ENCODE assay signal across 8 mouse cellular contexts in the genomic region with DNA sequence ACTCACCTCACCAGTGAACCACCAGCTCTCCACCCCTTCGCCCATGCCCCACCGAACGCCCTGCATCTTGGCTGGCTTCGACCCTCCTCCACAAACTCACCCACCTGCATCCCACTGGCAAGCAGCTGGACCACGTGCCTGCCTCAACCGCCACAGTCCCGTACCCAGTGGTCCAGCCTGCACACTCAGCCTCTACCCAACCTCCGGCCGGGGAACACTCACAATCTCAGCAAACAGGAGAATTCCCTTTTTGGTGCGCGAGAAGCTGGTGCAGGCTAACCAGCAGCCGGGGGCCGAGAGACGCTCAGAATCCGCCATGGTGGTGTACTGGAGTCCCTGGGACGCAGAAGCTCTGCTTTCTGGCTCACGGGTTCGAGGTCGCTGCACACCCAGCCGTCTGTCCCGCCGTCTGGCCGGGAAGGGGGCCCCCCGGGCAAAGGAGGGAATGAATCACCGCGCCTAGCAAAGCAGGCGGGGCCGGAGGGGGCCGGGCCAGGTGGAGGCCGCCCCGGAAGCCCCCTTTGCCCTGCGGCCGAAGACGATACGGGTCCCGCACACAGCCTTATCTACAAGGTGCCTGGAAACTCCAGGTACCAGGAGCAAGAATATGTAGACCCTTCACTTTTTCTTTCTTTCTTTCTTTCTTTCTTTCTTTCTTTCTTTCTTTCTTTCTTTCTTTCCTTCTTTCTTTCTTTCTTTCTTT. TPM values are rescaled to one million over a fixed set of nuclear protein-coding genes. Genes with fewer than 3 reads are reported as not detected.
DNase-seq lines count a peak whose midpoint lies in the region; ATAC-seq and TF ChIP-seq lines count a peak whose summit lies in the region.

A gene (minus strand): TSS at position 470 of the 703 bp plus-strand sequence.

- no peaks in the 10 kb centered on the region for H3K36me3 ChIP-seq in liver, embryonic 16.5 days (ENCODE audit: control insufficient read depth, insufficient read depth)
- H3K36me3 ChIP-seq in neural tube, embryonic 13.5 days, result no peaks in the 10 kb centered on the region

- peak; percentile 41 for DNase-seq in ovary, adult 18-20 months (ENCODE audit: low spot score)
- no peak for DNase-seq in ovary, postnatal 14 days (ENCODE audit: low spot score)
- DNase-seq in brain, embryonic 14.5 days (ENCODE audit: low read depth), result peak; percentile 40
- peak; percentile 58 for DNase-seq in gastrocnemius, postnatal 25 days
- peak; percentile 66 for DNase-seq in induced T-regulatory cell, adult 2 months (ENCODE audit: low read depth)
- no peak for DNase-seq in cerebellum, adult 9-10 months

- TF ChIP-seq POLR2A in brain, embryonic 14.5 days (IDR thresholded peaks at IDR 0.05; ENCODE audit: borderline replicate concordance, extremely low read depth, insufficient read depth, insufficient read length, poor library complexity, severe bottlenecking), result no peak

- H3K4me3 ChIP-seq in liver, embryonic 16.5 days (ENCODE audit: low read depth, low read length), result peak within 1 kb of the TSS; percentile 62
- peak within 1 kb of the TSS; percentile 37 for H3K4me3 ChIP-seq in neural tube, embryonic 13.5 days

- H3K27me3 ChIP-seq in liver, embryonic 16.5 days (ENCODE audit: control insufficient read depth, insufficient read depth, low read depth, low read length), result no peaks in the 10 kb centered on the region
- H3K27me3 ChIP-seq in neural tube, embryonic 13.5 days, result no peaks in the 10 kb centered on the region

- H3K4me1 ChIP-seq in liver, embryonic 16.5 days (ENCODE audit: control insufficient read depth, low read depth, low read length), result peaks cover 8% of the 10 kb centered on the region
- H3K4me1 ChIP-seq in neural tube, embryonic 13.5 days (replicated peaks), result peaks cover 5% of the 10 kb centered on the region; the same call in 1 of the 2 replicates

- H3K27ac ChIP-seq in liver, embryonic 16.5 days (ENCODE audit: low read length), result peak within 1 kb of the TSS; percentile 14; the same call in 1 of the 2 replicates
- no peak within 1 kb of the TSS for H3K27ac ChIP-seq in neural tube, embryonic 13.5 days (replicated peaks)

- no peaks in the 10 kb centered on the region for H3K9me3 ChIP-seq in liver, embryonic 16.5 days (replicated peaks; ENCODE audit: control insufficient read depth, low read length)
- H3K9me3 ChIP-seq in neural tube, embryonic 13.5 days, result no peaks in the 10 kb centered on the region

- H3K4me2 ChIP-seq in liver, embryonic 16.5 days (ENCODE audit: low read depth, low read length), result peak within 1 kb of the TSS; percentile 69
- peak within 1 kb of the TSS; percentile 52 for H3K4me2 ChIP-seq in neural tube, embryonic 13.5 days

- ATAC-seq in liver, embryonic 16.5 days (ENCODE audit: low read depth), result peak; percentile 42
- ATAC-seq in neural tube, embryonic 13.5 days (ENCODE audit: low read depth), result peak; percentile 48

- TF ChIP-seq CTCF in brain, embryonic 14.5 days (IDR thresholded peaks at IDR 0.05; ENCODE audit: borderline replicate concordance, extremely low read depth, insufficient read depth, insufficient read length), result no peak

- 24% methylated on average over 35 of the region's 36 CpGs for WGBS in liver, embryonic 16.5 days (ENCODE audit: insufficient replicate concordance)
- 19% methylated on average over 36 of the region's 36 CpGs for WGBS in neural tube, embryonic 13.5 days

- H3K9ac ChIP-seq in liver, embryonic 16.5 days (ENCODE audit: low read depth, low read length), result peak within 1 kb of the TSS; percentile 50
- H3K9ac ChIP-seq in neural tube, embryonic 13.5 days, result peak within 1 kb of the TSS; percentile 55

RNA-seq across cellular contexts. Expression of the gene that starts here (rescaled TPM):
- 42.9 and 51.1 TPM in 2 replicates for polyA plus RNA-seq in brain, embryonic 14.5 days (2012; rRNA removed)
- total RNA-seq in gastrocnemius, postnatal 25 days (2021), result 10 to 100 TPM; 25.4 to 27.2 TPM
- 24.8 and 29.2 TPM in 2 replicates for polyA plus RNA-seq in liver, embryonic 16.5 days (2015; fragmentation: Nextera tagmentation; extraction: Ambion mirVana)
- 27.2 and 33.4 TPM in 2 replicates for polyA plus RNA-seq in neural tube, embryonic 13.5 days (2015; fragmentation: Nextera tagmentation; extraction: Ambion mirVana)

Comparison
In these comparisons a context has a peak if more than half of its experiments do, and no peak if none do; other contexts are left out.
1. DNase-seq: peak in ovary, adult 18-20 months (single experiment), brain, embryonic 14.5 days (single experiment), gastrocnemius, postnatal 25 days (single experiment) and induced T-regulatory cell, adult 2 months (single experiment); none in ovary, postnatal 14 days (single experiment) and cerebellum, adult 9-10 months (single experiment).